Mouse (Mus musculus): ENCODE data around the gene Tpbgl. TPM values are rescaled to one million over a fixed set of nuclear protein-coding genes. Genes with fewer than 3 reads are reported as not detected.

The Tpbgl gene
- polyA plus RNA-seq, 1 experiment from 2014 or later: 0.32 TPM

- ATAC-seq: no peak
- WGBS: 82% methylated on average over 3 of the region's 3 CpGs
These were observed 48.7 kb downstream of the Tpbgl start for GRCm38 (mm10) chr7:99578246-99578645.

More at GRCm38 (mm10) chr7:99578246-99578645, 48.7 kb downstream of the Tpbgl start:
- DNase-seq (ENCODE audit: low spot score): no peak
- no peak overlapping the region for H3K4me2 ChIP-seq (ENCODE audit: low read length)
- H3K27ac ChIP-seq (ENCODE audit: low read depth, low read length): no peak overlapping the region
- H3K36me3 ChIP-seq (ENCODE audit: control insufficient read depth, insufficient read depth, low read length): peaks cover 3% of the 10 kb centered on the region; the same call in 1 of the 2 replicates
- H3K4me1 ChIP-seq (ENCODE audit: control insufficient read depth, insufficient read depth, low read length): peaks cover 8% of the 10 kb centered on the region; the same call in 1 of the 2 replicates
- H3K4me3 ChIP-seq (ENCODE audit: low read depth, low read length): no peak overlapping the region
- no peak overlapping the region for H3K9ac ChIP-seq (ENCODE audit: low read length)
- H3K9me3 ChIP-seq (replicated peaks; ENCODE audit: control insufficient read depth, low read length): no peaks in the 10 kb centered on the region
- no peaks in the 10 kb centered on the region for H3K27me3 ChIP-seq (replicated peaks; ENCODE audit: control insufficient read depth, insufficient read depth, low read length)

Other genes starting within 250 kb of the Tpbgl start
- 26.8 and 34.5 TPM in 2 replicates for gene Gdpd5, start 245.7 kb downstream of the Tpbgl start, polyA plus RNA-seq (2014; fragmentation: Nextera tagmentation; extraction: Ambion mirVana)
- 3.8 and 4.5 TPM in 2 replicates for gene Klhl35, start 161.1 kb downstream of the Tpbgl start, polyA plus RNA-seq (2014; fragmentation: Nextera tagmentation; extraction: Ambion mirVana)
- 577 and 687 TPM in 2 replicates for gene Rps3, start 143.4 kb downstream of the Tpbgl start, polyA plus RNA-seq (2014; fragmentation: Nextera tagmentation; extraction: Ambion mirVana)
- 6.0 and 6.5 TPM in 2 replicates for gene Arrb1, start 91.6 kb downstream of the Tpbgl start, polyA plus RNA-seq (2014; fragmentation: Nextera tagmentation; extraction: Ambion mirVana)
- gene Slco2b1, start 84.2 kb upstream of the Tpbgl start, polyA plus RNA-seq (2014; fragmentation: Nextera tagmentation; extraction: Ambion mirVana): 3.4 and 4.9 TPM in 2 replicates
- gene Olfr520, start 103.2 kb upstream of the Tpbgl start, polyA plus RNA-seq (2014; fragmentation: Nextera tagmentation; extraction: Ambion mirVana): not detected in 2 replicates
- gene Olfr521, start 136.4 kb upstream of the Tpbgl start, polyA plus RNA-seq (2014; fragmentation: Nextera tagmentation; extraction: Ambion mirVana): not detected in 2 replicates
- gene Neu3, start 201.3 kb upstream of the Tpbgl start, polyA plus RNA-seq (2014; fragmentation: Nextera tagmentation; extraction: Ambion mirVana): 0.78 and 0.81 TPM in 2 replicates
- gene Xrra1, start 232.0 kb upstream of the Tpbgl start, polyA plus RNA-seq (2014; fragmentation: Nextera tagmentation; extraction: Ambion mirVana): 0.39 and 0.64 TPM in 2 replicates
- gene Spcs2, start 236.4 kb upstream of the Tpbgl start, polyA plus RNA-seq (2014; fragmentation: Nextera tagmentation; extraction: Ambion mirVana): 282 and 300 TPM in 2 replicates